Comparison of ENCODE assay signal across 8 mouse cellular contexts in the genomic region with DNA sequence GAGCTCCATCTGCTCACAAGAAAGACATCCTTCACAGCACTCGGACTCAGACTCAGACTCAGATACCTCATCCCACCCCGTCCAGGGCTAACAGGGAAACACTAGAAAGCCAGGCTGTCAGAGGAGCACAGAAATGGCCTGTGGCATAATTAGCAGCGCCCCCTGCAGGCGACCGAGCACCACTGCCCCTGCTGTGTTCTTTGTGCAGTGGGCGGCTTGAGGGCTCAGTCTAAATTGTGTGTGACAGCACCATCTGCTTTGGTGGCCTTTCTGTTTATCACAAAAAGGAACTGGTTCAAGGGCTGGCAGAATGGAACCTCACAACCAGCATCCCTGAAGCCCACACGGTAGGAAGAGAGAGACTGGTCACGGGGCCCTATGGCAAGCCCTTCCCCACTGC. TPM values are rescaled to one million over a fixed set of nuclear protein-coding genes. Genes with fewer than 3 reads are reported as not detected.
DNase-seq lines count a peak whose midpoint lies in the region.

No protein-coding gene starts in this region.

- DNase-seq in CD8-positive naive resting alpha-beta T cell, adult 2 months (ENCODE audit: low read depth in 2 of 2, low spot score in 2 of 2): peak; percentile 51 to 67
- DNase-seq in adipocyte (ENCODE audit: low spot score): peak; percentile 62
- peak; percentile 85 to 87 for DNase-seq in cerebellum, postnatal 36 days
- DNase-seq in gastrocnemius, postnatal 36 days: peak; percentile 54 to 61
- DNase-seq in kidney, postnatal 36 days: peak; percentile 45 to 88
- DNase-seq in lung, postnatal 10 days: peak; percentile 82
- peak; percentile 93 for DNase-seq in retina, embryonic 14.5 days (ENCODE audit: low spot score)
- DNase-seq in urinary bladder, postnatal 14 days (ENCODE audit: low spot score): peak; percentile 65

- intact Hi-C loops in gastrocnemius, postnatal 36 days (cut with DNase I): loop anchor here (5.0 kb wide), 1 partner anchor 137 kb away; the partner anchor contains the start of genes Exoc8 and Sprtn

RNA-seq across cellular contexts. Expression of gene Disc1, which starts 19.3 kb away (rescaled TPM):
- under 1 TPM; 0.82 to 0.99 TPM for total RNA-seq in gastrocnemius, postnatal 36 days (2021)

RNA-seq across cellular contexts. Expression of gene Tsnax, which starts 21.9 kb away (rescaled TPM):
- total RNA-seq in gastrocnemius, postnatal 36 days (2021): 10 to 100 TPM; 62.3 to 68.5 TPM

Comparison
In these comparisons a context has a peak if more than half of its experiments do, and no peak if none do; other contexts are left out.
1. Peak in every context shown above with its lines: DNase-seq.